Mouse (Mus musculus): ENCODE data around the gene Slc22a15.

The Slc22a15 gene

DNA sequence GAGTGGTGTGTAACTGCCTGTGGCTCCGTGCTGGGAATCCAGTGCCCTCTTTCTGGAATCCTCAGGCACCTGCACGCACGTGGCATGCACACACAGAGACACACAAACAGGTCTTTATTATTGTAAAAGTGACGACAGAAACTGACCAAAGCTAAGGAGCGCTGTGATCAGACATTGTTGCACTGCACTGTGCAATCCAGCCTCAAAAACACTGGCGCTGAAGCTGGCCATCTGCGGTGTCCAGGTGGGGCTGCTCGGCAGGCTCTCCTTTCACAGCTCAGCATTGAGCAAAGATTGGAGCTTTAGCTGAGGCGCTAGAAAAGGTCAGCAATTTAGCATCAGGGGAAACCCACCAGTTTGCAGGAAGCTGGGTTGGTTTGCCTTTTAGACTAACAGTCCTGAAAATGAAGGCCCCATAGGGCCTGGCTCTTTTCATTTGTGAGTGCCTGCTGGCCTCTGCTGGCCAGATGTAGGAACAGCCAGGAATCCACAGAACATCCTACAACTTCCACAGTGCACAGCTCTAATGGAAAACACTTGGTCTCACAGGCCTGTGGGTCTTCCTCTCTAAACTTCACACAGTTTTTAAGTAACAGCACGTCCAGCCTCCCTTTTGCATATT lies 111.8 kb downstream of the Slc22a15 start:
- DNase-seq (ENCODE audit: low spot score): peak; percentile 87

- DNase-seq (ENCODE audit: low spot score): no peak
Measured at GRCm38 (mm10) chr3:101811931-101812330, 112.3 kb downstream of the Slc22a15 start.

DNA sequence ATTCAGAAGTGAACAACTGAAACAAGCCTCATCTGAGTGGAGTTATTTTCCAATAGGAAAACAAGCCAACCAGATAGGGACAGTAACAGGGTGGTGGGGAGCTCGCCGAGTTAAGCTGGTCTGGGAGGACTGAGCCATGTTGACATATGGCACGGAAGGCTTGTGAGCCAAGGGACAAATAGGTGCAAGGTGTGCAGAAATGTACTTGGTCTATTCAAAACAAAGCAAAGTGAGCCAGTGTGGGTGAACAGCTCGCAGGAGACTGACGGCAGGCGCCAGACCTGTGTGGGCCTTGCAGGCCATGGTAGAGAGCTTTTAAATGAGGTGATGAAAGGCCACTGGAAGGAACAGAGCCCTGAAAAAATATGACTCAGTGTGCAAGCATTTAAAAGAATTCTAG lies 116.6 kb downstream of the Slc22a15 start:
- no peak for DNase-seq (ENCODE audit: low spot score)

GRCm38 (mm10) chr3:101806941-101807340 lies 117.3 kb downstream of the Slc22a15 start:
- DNase-seq (ENCODE audit: low spot score): no peak

- peak; percentile 91 for DNase-seq (ENCODE audit: low spot score)
Measured at GRCm38 (mm10) chr3:101806149-101806548, 118.1 kb downstream of the Slc22a15 start.
